Mouse (Mus musculus): ENCODE measurements around the gene Ralgps2.

- TF ChIP-seq CTCF (conservative IDR thresholded peaks at IDR 0.05; ENCODE audit: low read length) (no peak), POU5F1 (IDR thresholded peaks at IDR 0.05; ENCODE audit: borderline replicate concordance, low read length) (no peak), NANOG (IDR thresholded peaks at IDR 0.05; ENCODE audit: borderline replicate concordance, low read length) (no peak)
Measured at GRCm38 (mm10) chr1:156903899-156904298, 35.5 kb downstream of the Ralgps2 start.
